Mouse (Mus musculus) kidney, adult 2 months (tissue): ENCODE data around the gene Mapre3.

Experiments used
- CTCF ChIP-seq: fragments of 200-500 bp; conservative IDR thresholded peaks from 2 replicates; pipeline ENCODE4 v1.5.1; 2011; ENCODE audit warnings: low read depth, mild to moderate bottlenecking, control low read depth, low read length, moderate library complexity, mixed read lengths; ENCODE audit not compliant: insufficient read depth, insufficient read length
- POLR2A ChIP-seq: fragments of 200-500 bp; IDR thresholded peaks from one replicate; pipeline ENCODE4 v1.6.1; 2011; ENCODE audit warnings: low read depth, low read length, control low read depth

- TF ChIP-seq CTCF (no peak), POLR2A (no peak)
Observed at GRCm38 (mm10) chr5:30909300-30909659, 94.8 kb downstream of the Mapre3 start.
